9 mouse cellular contexts compared by ENCODE assay signal in the genomic region with DNA sequence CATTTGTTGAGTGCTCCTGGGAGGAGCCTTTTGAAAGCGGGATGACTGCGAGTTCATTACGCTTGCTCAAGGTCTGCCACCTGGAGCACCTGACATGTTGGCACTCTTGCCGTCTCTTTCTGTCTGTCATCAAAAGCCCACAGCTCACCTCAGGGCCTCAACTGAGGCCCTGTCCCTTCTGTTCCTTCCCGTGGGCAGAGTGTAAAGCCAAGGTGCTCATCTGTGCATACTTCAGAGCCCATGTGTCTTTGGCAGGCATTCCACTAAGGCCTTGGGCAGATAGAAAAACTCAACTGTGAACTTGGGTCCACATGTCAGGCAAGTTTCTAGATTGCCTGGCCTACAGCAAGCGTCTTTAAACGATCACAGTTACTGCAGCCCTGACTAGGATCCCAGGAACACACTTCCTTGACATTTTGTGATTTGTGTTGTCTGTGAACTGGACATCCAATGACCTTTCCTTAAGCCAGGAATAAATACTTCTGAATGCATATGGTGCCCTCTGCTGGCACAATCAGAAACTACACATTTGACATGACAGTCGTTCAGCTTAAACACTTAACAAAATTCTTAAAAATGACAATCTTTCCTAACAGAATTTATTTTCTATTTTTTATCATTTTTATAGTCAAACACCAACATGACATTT.
DNase-seq lines count a peak whose midpoint lies in the region; ATAC-seq and TF ChIP-seq lines count a peak whose summit lies in the region.
"Had no signal": no experiment of that assay in that cellular context is flagged by ENCODE, and none has a peak within 500 bp of the region (broad histone marks: within the 10 kb centered on the region; RNA-seq: fewer than 3 reads in every experiment).

No protein-coding gene starts in this region.

- TF ChIP-seq CTCF in gastrocnemius, adult 2 months (IDR thresholded peaks at IDR 0.05): peak; percentile 83
- TF ChIP-seq CTCF in liver, adult 2 months (IDR thresholded peaks at IDR 0.05; ENCODE audit: low read depth, low read length): peak; percentile 36

- H3K79me2 ChIP-seq in liver, adult 2 months (ENCODE audit: control insufficient read depth, insufficient read depth, low read length): no peaks in the 10 kb centered on the region

- H3K4me3 ChIP-seq in gastrocnemius, adult 2 months: no peak overlapping the region
- H3K4me3 ChIP-seq in kidney, embryonic 16.5 days (ENCODE audit: low read length): no peak overlapping the region
- H3K4me3 ChIP-seq in liver, adult 2 months (ENCODE audit: insufficient read depth, low read depth, low read length): no peak overlapping the region
- H3K4me3 ChIP-seq: embryonic facial prominence, embryonic 15.5 days had no signal

- WGBS in kidney, embryonic 16.5 days: 50% methylated on average over 8 of the region's 8 CpGs
- 51% methylated on average over 8 of the region's 8 CpGs for WGBS in liver, adult 2 months

- H3K27ac ChIP-seq in gastrocnemius, adult 2 months: no peak overlapping the region
- H3K27ac ChIP-seq in kidney, embryonic 16.5 days (ENCODE audit: low read length): no peak overlapping the region
- H3K27ac ChIP-seq in liver, adult 2 months (replicated peaks; ENCODE audit: insufficient read depth, low read depth, low read length): no peak overlapping the region
- H3K27ac ChIP-seq: embryonic facial prominence, embryonic 15.5 days had no signal

- no peak for TF ChIP-seq POLR2A in liver, adult 2 months (IDR thresholded peaks at IDR 0.05; ENCODE audit: extremely low read depth, insufficient read depth, low read length)

- H3K4me1 ChIP-seq in kidney, embryonic 16.5 days (ENCODE audit: insufficient read depth, low read length): 0 out of 2 replicates have a peak, but pooled peaks cover 3% of the 10 kb centered on the region
- H3K4me1 ChIP-seq in liver, adult 2 months (ENCODE audit: control insufficient read depth, insufficient read depth, low read length): no peaks in the 10 kb centered on the region
- H3K4me1 ChIP-seq: embryonic facial prominence, embryonic 15.5 days had no signal

- H3K9ac ChIP-seq in kidney, embryonic 16.5 days (replicated peaks; ENCODE audit: low read length): no peak overlapping the region
- no peak overlapping the region for H3K9ac ChIP-seq in liver, adult 2 months (ENCODE audit: low read depth, low read length)
- H3K9ac ChIP-seq: embryonic facial prominence, embryonic 15.5 days had no signal

- H3K4me2 ChIP-seq in kidney, embryonic 16.5 days (replicated peaks; ENCODE audit: low read depth, low read length): no peak overlapping the region
- H3K4me2 ChIP-seq: embryonic facial prominence, embryonic 15.5 days had no signal

- intact Hi-C loops in gastrocnemius, adult 2 months (cut with DNase I): loop anchor here (2.0 kb wide), 1 partner anchor 257 kb away; no protein-coding TSS in a partner anchor

- DNase-seq in 3T3-L1 (ENCODE audit: low read depth, low spot score) (peak; percentile 60), R1 (ENCODE audit: low read depth, low spot score) (peak; percentile 76)
- peak; percentile 94 to 96 for DNase-seq in cerebellum, postnatal 14 days
- peak; percentile 66 for DNase-seq in gastrocnemius, adult 2 months
- peak; percentile 67 for DNase-seq in liver, adult 2 months (ENCODE audit: extremely low read depth, low read depth, low spot score)
- DNase-seq in neural tube, embryonic 10.5 days (ENCODE audit: extremely low spot score, low spot score): peak; percentile 81
- peak; percentile 32 for DNase-seq in testis, postnatal 14 days (ENCODE audit: low spot score)

- peak; percentile 76; the same call in 1 of the 2 replicates for ATAC-seq in kidney, embryonic 16.5 days (ENCODE audit: low FRiP score, low TSS enrichment)

- no peaks in the 10 kb centered on the region for H3K9me3 ChIP-seq in kidney, embryonic 16.5 days (ENCODE audit: low read length)
- H3K9me3 ChIP-seq: embryonic facial prominence, embryonic 15.5 days had no signal

- no peaks in the 10 kb centered on the region for H3K27me3 ChIP-seq in kidney, embryonic 16.5 days (ENCODE audit: insufficient read depth, low read length)
- no peaks in the 10 kb centered on the region for H3K27me3 ChIP-seq in liver, adult 2 months (ENCODE audit: control insufficient read depth, insufficient read depth, low read length)
- H3K27me3 ChIP-seq: embryonic facial prominence, embryonic 15.5 days had no signal

- no peaks in the 10 kb centered on the region for H3K36me3 ChIP-seq in kidney, embryonic 16.5 days (ENCODE audit: insufficient read depth, low read length)
- no peaks in the 10 kb centered on the region for H3K36me3 ChIP-seq in liver, adult 2 months (ENCODE audit: control insufficient read depth, insufficient read depth, low read length)
- H3K36me3 ChIP-seq: embryonic facial prominence, embryonic 15.5 days had no signal

Comparison
In these comparisons a context has a peak if more than half of its experiments do, and no peak if none do; other contexts are left out.
1. DNase-seq: peak in every context shown above with its lines; median percentile 95 in cerebellum, postnatal 14 days; 81 in neural tube, embryonic 10.5 days; 76 in R1; 67 in liver, adult 2 months; 66 in gastrocnemius, adult 2 months; 60 in 3T3-L1; 32 in testis, postnatal 14 days.